Mouse (Mus musculus) bone marrow macrophage, adult 2 months (primary cell): ENCODE data around the gene Napsa.

Source experiments
- CTCF ChIP-seq: IDR thresholded peaks from 2 replicates; pipeline ENCODE4 v1.5.1; 2012; ENCODE audit warnings: low read depth, mild to moderate bottlenecking, low read length, moderate library complexity
- POLR2A ChIP-seq: IDR thresholded peaks from 2 replicates; pipeline ENCODE4 v1.6.1; 2012; ENCODE audit warnings: mild to moderate bottlenecking, low read depth, low read length, borderline replicate concordance

- TF ChIP-seq POLR2A (no peak), CTCF (no peak)
Measured at GRCm38 (mm10) chr7:44624543-44624826, 52.3 kb downstream of the Napsa start.
